Mouse (Mus musculus) embryonic facial prominence, embryonic 10.5 days (tissue): Measurements from ENCODE around the gene Tyw1. TPM values are rescaled to one million over a fixed set of nuclear protein-coding genes. Genes with fewer than 3 reads are reported as not detected.
A peak's percentile ranks its signal among the peaks of the same experiment; 100 is the strongest.

Experiments used
- DNase-seq: peaks from one replicate; pipeline ENCODE4 v3.0.0-alpha.2; 2017; ENCODE audit warnings: low spot score
- H3K27ac ChIP-seq: fragments of 300-500 bp; sonication (generic); replicated peaks from 2 replicates; pipeline ENCODE4 v1.5.1; 2016; ENCODE audit warnings: mild to moderate bottlenecking
- H3K27me3 ChIP-seq: fragments of 300-500 bp; sonication (generic); replicated peaks from 2 replicates; pipeline ENCODE4 v1.6.1; 2016; ENCODE audit warnings: low read depth, mild to moderate bottlenecking; ENCODE audit not compliant: poor library complexity, severe bottlenecking
- H3K36me3 ChIP-seq: fragments of 300-500 bp; sonication (generic); replicated peaks from 2 replicates; pipeline ENCODE4 v1.6.1; 2016; ENCODE audit warnings: mild to moderate bottlenecking, moderate library complexity
- H3K4me1 ChIP-seq: fragments of 300-500 bp; sonication (generic); 2 replicates; pipeline ENCODE4 v1.6.1; 2016
- H3K4me3 ChIP-seq: fragments of 300-500 bp; sonication (generic); 2 replicates; pipeline ENCODE4 v1.5.1; 2016; ENCODE audit warnings: mild to moderate bottlenecking, moderate library complexity
- H3K9me3 ChIP-seq: fragments of 300-500 bp; sonication (generic); 2 replicates; pipeline ENCODE4 v1.6.1; 2016; ENCODE audit warnings: mild to moderate bottlenecking
- WGBS: fragments of 180-500 bp; shearing (Covaris S2); methylation state at CpG from one replicate; pipeline ENCODE4 v1.1.7; 2016; 5-methylcytosine and 5-hydroxymethylcytosine counted together
- polyA plus RNA-seq: library from polyadenylated mRNA; unstranded; fragments of >200 nt; fragmentation: Nextera tagmentation; extraction: Ambion mirVana; gene quantifications from 2 replicates; pipeline ENCODE4 v1.2.1, GENCODE M21; 2016

The Tyw1 gene
- polyA plus RNA-seq, 1 experiment from 2014 or later = 32.8 TPM

GRCm38 (mm10) chr5:130328366-130328765 lies 72.9 kb downstream of the Tyw1 start:
- no peak for DNase-seq
- peaks cover 3% of the 10 kb centered on the region; the same call in 1 of the 2 replicates for H3K9me3 ChIP-seq
- H3K4me1 ChIP-seq = no peaks in the 10 kb centered on the region
- WGBS = 91% methylated on average over 9 of the region's 9 CpGs
- H3K27ac ChIP-seq = no peak overlapping the region
- peaks cover 52% of the 10 kb centered on the region for H3K36me3 ChIP-seq
- no peaks in the 10 kb centered on the region for H3K27me3 ChIP-seq
- H3K4me3 ChIP-seq = no peak overlapping the region

- H3K27ac ChIP-seq = no peak overlapping the region
- H3K36me3 ChIP-seq = peaks cover 44% of the 10 kb centered on the region
- H3K4me1 ChIP-seq = no peaks in the 10 kb centered on the region
- no peaks in the 10 kb centered on the region; the same call in 1 of the 2 replicates for H3K9me3 ChIP-seq
- no peaks in the 10 kb centered on the region for H3K27me3 ChIP-seq
- no peak overlapping the region for H3K4me3 ChIP-seq
- DNase-seq = no peak
- 84% methylated on average over 2 of the region's 2 CpGs for WGBS
Measured at GRCm38 (mm10) chr5:130329889-130330288, 74.5 kb downstream of the Tyw1 start.

- Histone ChIP-seq H3K4me3 (no peak overlapping the region), H3K4me1 (no peaks in the 10 kb centered on the region), H3K27ac (no peak overlapping the region), H3K9me3 (peaks cover 5% of the 10 kb centered on the region; the same call in 1 of the 2 replicates), H3K27me3 (no peaks in the 10 kb centered on the region), H3K36me3 (peaks cover 44% of the 10 kb centered on the region)
- no peak for DNase-seq
- WGBS = 93% methylated on average over 4 of the region's 4 CpGs
Measured at GRCm38 (mm10) chr5:130330801-130331200, 75.4 kb downstream of the Tyw1 start.

- H3K9me3 ChIP-seq = peaks cover 5% of the 10 kb centered on the region; the same call in 1 of the 2 replicates
- peak overlapping the region; percentile 48; the same call in 1 of the 2 replicates for H3K27ac ChIP-seq
- WGBS = 75% methylated on average over 4 of the region's 4 CpGs
Measured at GRCm38 (mm10) chr5:130331206-130331605, 75.8 kb downstream of the Tyw1 start.

GRCm38 (mm10) chr5:130333566-130333965 lies 78.1 kb downstream of the Tyw1 start:
- H3K36me3 ChIP-seq = peaks cover 55% of the 10 kb centered on the region

More at GRCm38 (mm10) chr5:130331206-130331605, 75.8 kb downstream of the Tyw1 start:
- H3K4me3 ChIP-seq = no peak overlapping the region
- DNase-seq = no peak
- no peaks in the 10 kb centered on the region for H3K27me3 ChIP-seq
- H3K4me1 ChIP-seq = no peaks in the 10 kb centered on the region
- peaks cover 44% of the 10 kb centered on the region for H3K36me3 ChIP-seq

GRCm38 (mm10) chr5:130333971-130334370 lies 78.6 kb downstream of the Tyw1 start:
- H3K27ac ChIP-seq = no peak overlapping the region
- no peaks in the 10 kb centered on the region for H3K27me3 ChIP-seq
- WGBS = 94% methylated on average over 11 of the region's 11 CpGs
- no peaks in the 10 kb centered on the region for H3K4me1 ChIP-seq
- no peak for DNase-seq
- no peak overlapping the region for H3K4me3 ChIP-seq
- peaks cover 5% of the 10 kb centered on the region; the same call in 1 of the 2 replicates for H3K9me3 ChIP-seq
- peaks cover 51% of the 10 kb centered on the region for H3K36me3 ChIP-seq

More at GRCm38 (mm10) chr5:130333566-130333965, 78.1 kb downstream of the Tyw1 start:
- no peaks in the 10 kb centered on the region for H3K4me1 ChIP-seq
- 92% methylated on average over 7 of the region's 7 CpGs for WGBS
- H3K27ac ChIP-seq = no peak overlapping the region
- no peak for DNase-seq
- H3K27me3 ChIP-seq = no peaks in the 10 kb centered on the region
- H3K4me3 ChIP-seq = no peak overlapping the region
- H3K9me3 ChIP-seq = peaks cover 5% of the 10 kb centered on the region; the same call in 1 of the 2 replicates

GRCm38 (mm10) chr5:130335462-130335861 lies 80.0 kb downstream of the Tyw1 start:
- Histone ChIP-seq H3K9me3 (peaks cover 5% of the 10 kb centered on the region; the same call in 1 of the 2 replicates), H3K4me1 (no peaks in the 10 kb centered on the region), H3K27me3 (no peaks in the 10 kb centered on the region), H3K27ac (no peak overlapping the region), H3K4me3 (no peak overlapping the region), H3K36me3 (peaks cover 51% of the 10 kb centered on the region)
- no peak for DNase-seq
- WGBS = 96% methylated on average over 4 of the region's 4 CpGs

- H3K4me3 ChIP-seq = no peak overlapping the region
- H3K36me3 ChIP-seq = peaks cover 79% of the 10 kb centered on the region
- WGBS = 93% methylated on average over 15 of the region's 15 CpGs
- H3K9me3 ChIP-seq = no peaks in the 10 kb centered on the region
- DNase-seq = no peak
- no peaks in the 10 kb centered on the region for H3K4me1 ChIP-seq
- H3K27me3 ChIP-seq = no peaks in the 10 kb centered on the region
- H3K27ac ChIP-seq = no peak overlapping the region
Measured at GRCm38 (mm10) chr5:130340656-130341055, 85.2 kb downstream of the Tyw1 start.

GRCm38 (mm10) chr5:130344999-130345398 lies 89.6 kb downstream of the Tyw1 start:
- WGBS = 92% methylated on average over 7 of the region's 7 CpGs
- Histone ChIP-seq H3K9me3 (peaks cover 4% of the 10 kb centered on the region; the same call in 1 of the 2 replicates), H3K4me3 (no peak overlapping the region), H3K4me1 (no peaks in the 10 kb centered on the region), H3K27ac (no peak overlapping the region), H3K27me3 (no peaks in the 10 kb centered on the region), H3K36me3 (peaks cover 48% of the 10 kb centered on the region)
- no peak for DNase-seq

GRCm38 (mm10) chr5:130345871-130346270 lies 90.5 kb downstream of the Tyw1 start:
- H3K36me3 ChIP-seq = peaks cover 39% of the 10 kb centered on the region
- H3K9me3 ChIP-seq = peaks cover 4% of the 10 kb centered on the region; the same call in 1 of the 2 replicates
- H3K27me3 ChIP-seq = no peaks in the 10 kb centered on the region
- DNase-seq = no peak
- H3K4me3 ChIP-seq = no peak overlapping the region
- H3K27ac ChIP-seq = no peak overlapping the region
- WGBS = 88% methylated on average over 2 of the region's 2 CpGs
- no peaks in the 10 kb centered on the region for H3K4me1 ChIP-seq

GRCm38 (mm10) chr5:130355223-130355622 lies 99.8 kb downstream of the Tyw1 start:
- no peaks in the 10 kb centered on the region for H3K27me3 ChIP-seq
- no peak overlapping the region for H3K4me3 ChIP-seq
- no peaks in the 10 kb centered on the region for H3K36me3 ChIP-seq
- H3K4me1 ChIP-seq = no peaks in the 10 kb centered on the region
- H3K27ac ChIP-seq = no peak overlapping the region
- 62% methylated on average over 7 of the region's 7 CpGs for WGBS
- DNase-seq = no peak
- H3K9me3 ChIP-seq = no peaks in the 10 kb centered on the region

- whole genome bisulfite sequencing = 64% methylated on average over 4 of the region's 4 CpGs
- Histone ChIP-seq H3K36me3 (no peaks in the 10 kb centered on the region), H3K9me3 (no peaks in the 10 kb centered on the region), H3K27me3 (no peaks in the 10 kb centered on the region), H3K4me1 (peaks cover 15% of the 10 kb centered on the region), H3K4me3 (no peak overlapping the region), H3K27ac (no peak overlapping the region)
- DNase-seq = no peak
Measured at GRCm38 (mm10) chr5:130363111-130363510, 107.7 kb downstream of the Tyw1 start.

GRCm38 (mm10) chr5:130363773-130364172 lies 108.4 kb downstream of the Tyw1 start:
- Histone ChIP-seq H3K4me3 (no peak overlapping the region), H3K27ac (no peak overlapping the region), H3K36me3 (no peaks in the 10 kb centered on the region), H3K27me3 (no peaks in the 10 kb centered on the region), H3K4me1 (peaks cover 15% of the 10 kb centered on the region), H3K9me3 (no peaks in the 10 kb centered on the region)
- 46% methylated on average over 3 of the region's 3 CpGs for WGBS
- DNase-seq = peak; percentile 58
